Mouse (Mus musculus): ENCODE measurements around the gene Ccl25. TPM values are rescaled to one million over a fixed set of nuclear protein-coding genes. Genes with fewer than 3 reads are reported as not detected.
A peak's percentile ranks its signal among the peaks of the same experiment; 100 is the strongest.

Gene Ccl25
- 15.7 and 63.4 TPM in 2 replicates for polyA plus RNA-seq (2015; fragmentation: Nextera tagmentation; extraction: Ambion mirVana)

DNA sequence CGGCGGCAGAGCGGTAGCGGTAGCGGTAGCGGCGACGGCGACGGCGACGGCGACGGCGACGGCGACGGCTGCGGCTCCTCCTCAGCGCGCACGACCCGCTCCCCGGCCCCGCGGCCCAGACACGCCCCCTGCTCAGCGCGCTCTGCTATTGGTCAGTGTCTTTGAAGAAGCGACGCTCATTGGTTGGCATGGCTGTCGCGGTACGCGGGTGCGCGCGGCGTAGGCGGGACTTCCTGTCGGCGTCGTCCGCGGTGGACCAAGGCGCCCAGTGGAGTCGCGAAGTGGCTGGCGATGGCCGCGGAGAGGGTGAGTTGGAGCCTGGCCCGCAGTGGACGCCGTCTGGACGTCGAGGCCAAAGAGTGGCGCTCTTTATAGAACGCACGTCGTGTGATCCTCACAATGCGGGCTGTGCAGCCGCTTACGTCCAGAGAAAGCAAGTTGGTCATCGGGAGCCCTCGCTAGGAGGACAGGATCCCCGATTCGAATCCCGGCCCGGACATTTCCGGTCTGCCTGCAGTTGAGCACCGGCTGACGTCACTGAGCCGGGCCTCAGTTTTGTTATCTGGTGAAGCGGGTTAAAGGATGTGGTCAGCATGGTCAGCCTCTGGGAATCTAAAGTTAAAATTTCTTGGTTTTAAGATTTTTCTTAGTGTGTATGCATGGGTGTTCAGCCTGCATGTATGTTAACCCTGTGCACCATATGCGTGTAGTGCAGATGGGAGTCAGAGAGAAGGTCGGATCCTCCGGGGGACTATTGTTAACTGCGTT lies at the start of gene Ccl25, which contains the start of gene Elavl1:
Gene Ccl25 (plus strand): TSS at position 228 of the 768 bp plus-strand sequence.
Gene Elavl1 (minus strand): TSS at position 431 of the 768 bp plus-strand sequence.
- Histone ChIP-seq H3K4me1 (replicated peaks) (peaks cover 47% of the 10 kb centered on the region), H3K9ac (peak within 1 kb of the TSS; percentile 98), H3K36me3 (peaks cover 29% of the 10 kb centered on the region), H3K27ac (peak within 1 kb of the TSS; percentile 89), H3K4me2 (peak within 1 kb of the TSS; percentile 78), H3K4me3 (peak within 1 kb of the TSS; percentile 96), H3K9me3 (replicated peaks) (no peaks in the 10 kb centered on the region), H3K27me3 (no peaks in the 10 kb centered on the region)
- ATAC-seq (replicated peaks; ENCODE audit: insufficient number of reproducible peaks, insufficient read depth, low FRiP score, low read depth): peak; percentile 98
- WGBS: under 1% methylated on average over 78 of the region's 78 CpGs

DNA sequence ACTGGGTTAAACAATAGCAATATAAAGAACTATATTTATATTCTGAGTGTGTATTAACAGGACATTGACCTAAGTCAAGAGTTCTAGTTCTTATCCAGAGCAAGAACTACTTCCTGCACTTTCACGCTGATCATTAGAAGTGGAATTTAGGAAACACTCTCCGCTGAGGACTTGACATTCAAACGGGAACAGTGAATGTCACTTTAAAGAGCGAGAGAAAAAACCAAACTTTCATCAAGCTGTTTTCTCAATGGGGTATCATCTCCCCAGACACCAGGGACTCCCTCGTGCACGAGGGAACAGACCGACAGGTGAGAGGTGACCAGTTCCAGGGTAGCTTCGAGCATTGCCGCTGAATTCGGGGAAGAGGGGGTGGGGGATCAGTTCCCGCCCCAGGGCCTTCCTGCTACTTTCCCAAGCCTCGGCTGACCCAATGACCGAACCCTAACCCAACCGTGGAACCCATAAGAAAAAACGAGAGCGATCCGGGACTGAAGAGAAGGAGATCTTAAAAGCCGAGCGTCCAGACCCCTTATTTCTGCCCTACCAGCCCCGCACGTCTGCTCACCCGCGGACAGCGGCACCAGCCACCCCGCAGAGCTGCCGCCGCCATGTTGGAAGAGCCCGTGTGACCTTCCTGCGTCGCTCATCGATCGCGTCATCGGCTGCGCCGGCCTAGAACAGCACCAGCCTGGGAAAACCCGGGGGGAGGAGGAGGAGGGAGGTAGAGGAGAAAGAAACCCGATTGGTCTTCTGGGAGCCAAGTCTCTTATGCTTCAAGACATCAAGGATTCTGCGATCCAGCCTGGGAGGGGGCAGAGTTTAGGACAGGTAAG lies 49.5 kb upstream of the Ccl25 start, which contains the start of gene Timm44:
Gene Timm44 (minus strand): TSS at position 639 of the 836 bp plus-strand sequence.
- ATAC-seq (replicated peaks; ENCODE audit: insufficient number of reproducible peaks, insufficient read depth, low FRiP score, low read depth): peak; percentile 93
- Histone ChIP-seq H3K27me3 (no peaks in the 10 kb centered on the region), H3K4me2 (peak within 1 kb of the TSS; percentile 82), H3K9ac (peak within 1 kb of the TSS; percentile 80), H3K27ac (peak within 1 kb of the TSS; percentile 79), H3K4me1 (replicated peaks) (peaks cover 13% of the 10 kb centered on the region), H3K36me3 (peaks cover 32% of the 10 kb centered on the region), H3K4me3 (peak within 1 kb of the TSS; percentile 79), H3K9me3 (replicated peaks) (no peaks in the 10 kb centered on the region)
- under 1% methylated on average over 39 of the region's 39 CpGs for WGBS

DNA sequence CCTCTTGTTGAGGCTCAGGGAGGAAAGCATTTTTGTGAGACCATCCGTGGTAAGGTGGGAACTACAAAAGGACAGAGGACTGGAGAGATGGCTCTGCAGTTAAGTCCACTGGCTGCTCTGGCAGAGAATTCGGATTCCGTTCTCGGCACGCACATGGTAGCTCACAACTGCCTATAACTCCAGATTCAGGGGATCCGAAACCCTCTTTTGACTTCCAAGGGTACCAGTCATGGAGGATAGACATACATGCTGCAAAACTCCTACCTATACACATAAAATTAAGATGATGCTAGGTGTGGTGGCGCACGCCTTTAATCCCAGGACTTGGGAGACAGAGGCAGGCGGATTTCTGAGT lies 48.9 kb upstream of the Ccl25 start:
- Histone ChIP-seq H3K4me3 (peak overlapping the region; percentile 79), H3K27ac (peak overlapping the region; percentile 79), H3K36me3 (peaks cover 26% of the 10 kb centered on the region), H3K27me3 (no peaks in the 10 kb centered on the region), H3K4me2 (peak overlapping the region; percentile 82), H3K9me3 (replicated peaks) (no peaks in the 10 kb centered on the region), H3K9ac (peak overlapping the region; percentile 80), H3K4me1 (replicated peaks) (peaks cover 13% of the 10 kb centered on the region)
- 25% methylated on average over 9 of the region's 9 CpGs for WGBS
- no peak; the same call in 1 of the 2 replicates for ATAC-seq (replicated peaks; ENCODE audit: insufficient number of reproducible peaks, insufficient read depth, low FRiP score, low read depth)

GRCm38 (mm10) chr8:4292738-4293137 lies 32.3 kb upstream of the Ccl25 start:
- no peak for ATAC-seq (replicated peaks; ENCODE audit: insufficient number of reproducible peaks, insufficient read depth, low FRiP score, low read depth)
- Histone ChIP-seq H3K9me3 (replicated peaks) (no peaks in the 10 kb centered on the region), H3K4me3 (no peak overlapping the region), H3K4me2 (no peak overlapping the region), H3K9ac (no peak overlapping the region), H3K4me1 (replicated peaks) (no peaks in the 10 kb centered on the region), H3K27me3 (no peaks in the 10 kb centered on the region), H3K27ac (no peak overlapping the region), H3K36me3 (peaks cover 95% of the 10 kb centered on the region)
- 91% methylated on average over 5 of the region's 5 CpGs for WGBS

DNA sequence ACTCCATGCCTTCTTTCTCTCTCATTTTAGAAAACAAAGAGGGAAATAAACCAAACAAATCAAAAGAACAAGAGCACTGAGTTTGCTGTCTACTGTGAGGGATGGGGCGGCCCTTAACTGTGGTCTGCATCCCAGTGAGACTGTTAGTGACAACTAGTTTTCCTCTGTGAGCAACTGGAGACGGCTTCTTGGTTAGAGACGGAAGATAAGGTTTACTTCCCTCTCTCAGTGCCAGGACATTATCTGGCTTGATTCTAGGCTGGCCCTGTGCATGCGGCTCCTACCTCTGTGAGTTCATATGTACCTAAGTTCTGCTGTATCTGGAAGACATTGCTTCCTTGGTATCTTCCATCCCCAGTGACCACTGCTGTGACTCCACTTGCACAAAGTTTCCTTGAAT lies 27.2 kb upstream of the Ccl25 start:
- Histone ChIP-seq H3K9ac (no peak overlapping the region), H3K4me2 (no peak overlapping the region), H3K27me3 (no peaks in the 10 kb centered on the region), H3K36me3 (peaks cover 89% of the 10 kb centered on the region), H3K27ac (no peak overlapping the region), H3K4me1 (replicated peaks) (no peaks in the 10 kb centered on the region), H3K4me3 (no peak overlapping the region), H3K9me3 (replicated peaks) (no peaks in the 10 kb centered on the region)
- 70% methylated on average over 4 of the region's 4 CpGs for WGBS
- no peak for ATAC-seq (replicated peaks; ENCODE audit: insufficient number of reproducible peaks, insufficient read depth, low FRiP score, low read depth)

DNA sequence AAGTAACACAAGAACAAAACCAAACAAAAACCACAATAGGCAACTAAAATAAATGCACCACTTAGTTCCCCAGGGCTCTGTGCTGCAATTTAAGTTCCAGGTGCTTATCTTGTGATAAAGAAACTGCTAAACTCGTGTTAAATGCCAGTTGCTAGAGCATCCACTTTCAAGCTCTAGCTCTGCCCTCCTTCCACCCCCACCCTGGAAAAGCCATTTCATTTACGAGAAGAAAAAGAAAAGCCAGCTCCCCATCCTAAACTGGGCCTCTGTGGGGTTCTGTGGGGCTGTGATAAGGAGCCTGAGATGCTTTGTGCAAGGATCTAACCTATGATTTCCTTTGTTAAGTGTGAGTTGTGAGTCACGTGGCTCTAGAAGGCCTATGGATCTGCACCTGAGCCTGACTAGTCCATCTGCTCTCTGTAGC lies 20.9 kb upstream of the Ccl25 start:
- H3K9me3 ChIP-seq (replicated peaks): no peaks in the 10 kb centered on the region
- WGBS: 54% methylated on average over 3 of the region's 3 CpGs
- H3K4me2 ChIP-seq: no peak overlapping the region
- no peaks in the 10 kb centered on the region for H3K27me3 ChIP-seq
- no peak overlapping the region for H3K9ac ChIP-seq
- ATAC-seq (replicated peaks; ENCODE audit: insufficient number of reproducible peaks, insufficient read depth, low FRiP score, low read depth): no peak
- peaks cover 87% of the 10 kb centered on the region for H3K36me3 ChIP-seq
- H3K27ac ChIP-seq: no peak overlapping the region
- H3K4me1 ChIP-seq (replicated peaks): no peaks in the 10 kb centered on the region
- no peak overlapping the region for H3K4me3 ChIP-seq

GRCm38 (mm10) chr8:4305838-4306237 lies 19.2 kb upstream of the Ccl25 start:
- ATAC-seq (replicated peaks; ENCODE audit: insufficient number of reproducible peaks, insufficient read depth, low FRiP score, low read depth): no peak
- WGBS: 77% methylated on average over 2 of the region's 2 CpGs

DNA sequence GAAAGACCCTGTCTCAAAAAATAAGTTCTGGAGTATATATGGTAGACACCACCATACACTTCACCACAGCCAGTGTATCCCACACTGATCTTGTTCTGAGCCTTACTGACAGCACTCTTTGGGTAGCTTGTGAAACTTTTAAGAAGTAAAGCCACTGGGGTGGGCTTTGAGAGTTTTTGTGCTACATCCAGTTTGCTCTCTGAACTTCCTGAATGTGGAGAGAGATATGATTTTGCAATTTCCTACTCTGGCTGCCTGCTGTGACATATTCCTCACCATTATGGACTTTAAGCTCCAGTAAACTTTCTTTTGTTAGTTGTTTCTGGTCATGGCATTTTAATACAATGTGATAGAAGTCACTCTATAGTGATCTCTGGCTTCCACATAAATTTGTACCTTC lies 12.9 kb upstream of the Ccl25 start:
- peaks cover 7% of the 10 kb centered on the region for H3K4me1 ChIP-seq (replicated peaks)
- no peaks in the 10 kb centered on the region for H3K9me3 ChIP-seq (replicated peaks)
- H3K27ac ChIP-seq: no peak overlapping the region
- H3K36me3 ChIP-seq: peaks cover 38% of the 10 kb centered on the region
- H3K4me3 ChIP-seq: no peak overlapping the region
- no peak for ATAC-seq (replicated peaks; ENCODE audit: insufficient number of reproducible peaks, insufficient read depth, low FRiP score, low read depth)
- no peak overlapping the region for H3K9ac ChIP-seq
- H3K4me2 ChIP-seq: no peak overlapping the region
- H3K27me3 ChIP-seq: no peaks in the 10 kb centered on the region

More at GRCm38 (mm10) chr8:4305838-4306237, 19.2 kb upstream of the Ccl25 start:
- Histone ChIP-seq H3K36me3 (peaks cover 89% of the 10 kb centered on the region), H3K4me1 (replicated peaks) (no peaks in the 10 kb centered on the region), H3K27me3 (no peaks in the 10 kb centered on the region), H3K4me2 (no peak overlapping the region), H3K9ac (no peak overlapping the region), H3K4me3 (no peak overlapping the region), H3K27ac (no peak overlapping the region), H3K9me3 (replicated peaks) (no peaks in the 10 kb centered on the region)

DNA sequence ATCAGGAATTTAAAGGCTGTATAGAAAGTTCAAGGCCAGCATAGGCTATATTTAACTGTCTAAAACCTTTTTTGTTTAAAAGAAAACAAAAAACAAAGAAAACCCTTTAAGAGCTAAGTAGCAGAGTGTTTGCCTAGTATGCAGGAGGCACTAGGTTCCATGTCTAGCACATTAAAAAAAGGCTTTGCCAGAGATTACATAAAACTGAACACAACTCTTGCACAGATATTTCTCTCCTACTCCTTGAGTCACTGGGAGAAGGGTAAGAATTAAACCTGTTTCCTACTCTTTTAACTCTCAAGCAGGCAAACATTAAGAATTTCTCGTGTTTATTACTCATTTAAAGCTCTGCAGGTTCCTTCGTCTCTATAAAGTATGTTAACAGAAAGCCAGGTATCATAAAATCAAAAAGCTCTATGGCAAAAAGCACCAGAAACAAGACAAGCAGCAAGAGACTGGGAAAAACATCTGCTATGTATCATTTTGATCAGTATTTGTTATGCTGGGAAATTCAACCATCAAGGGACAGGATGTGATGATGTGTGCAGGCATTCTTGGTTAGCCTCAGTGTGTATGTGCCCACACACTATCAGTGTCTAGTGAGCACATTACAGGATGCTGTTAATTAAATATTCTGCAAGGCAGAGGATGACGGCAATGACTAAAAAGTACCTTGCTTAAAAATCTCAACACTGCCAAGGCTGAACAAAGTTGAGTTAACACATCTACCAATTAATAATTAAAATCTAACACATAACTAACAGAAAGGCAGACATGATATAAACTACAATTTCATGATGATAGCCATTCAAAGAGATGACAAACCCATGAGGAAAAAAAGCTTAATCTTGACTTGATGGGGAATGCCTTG lies 11.5 kb upstream of the Ccl25 start:
- Histone ChIP-seq H3K9ac (no peak overlapping the region), H3K27ac (no peak overlapping the region), H3K4me3 (no peak overlapping the region), H3K27me3 (no peaks in the 10 kb centered on the region), H3K4me1 (replicated peaks) (peaks cover 7% of the 10 kb centered on the region), H3K4me2 (no peak overlapping the region), H3K9me3 (replicated peaks) (no peaks in the 10 kb centered on the region), H3K36me3 (peaks cover 31% of the 10 kb centered on the region)
- 66% methylated on average over 3 of the region's 3 CpGs for WGBS
- ATAC-seq (replicated peaks; ENCODE audit: insufficient number of reproducible peaks, insufficient read depth, low FRiP score, low read depth): no peak

- no peak for ATAC-seq (replicated peaks; ENCODE audit: insufficient number of reproducible peaks, insufficient read depth, low FRiP score, low read depth)
- Histone ChIP-seq H3K36me3 (peaks cover 20% of the 10 kb centered on the region), H3K27ac (no peak overlapping the region), H3K4me1 (replicated peaks) (peaks cover 9% of the 10 kb centered on the region), H3K9ac (no peak overlapping the region), H3K9me3 (replicated peaks) (no peaks in the 10 kb centered on the region), H3K4me3 (no peak overlapping the region), H3K4me2 (no peak overlapping the region), H3K27me3 (no peaks in the 10 kb centered on the region)
- WGBS: 79% methylated on average over 3 of the region's 3 CpGs
These were observed 10.2 kb upstream of the Ccl25 start for GRCm38 (mm10) chr8:4314852-4315251.

DNA sequence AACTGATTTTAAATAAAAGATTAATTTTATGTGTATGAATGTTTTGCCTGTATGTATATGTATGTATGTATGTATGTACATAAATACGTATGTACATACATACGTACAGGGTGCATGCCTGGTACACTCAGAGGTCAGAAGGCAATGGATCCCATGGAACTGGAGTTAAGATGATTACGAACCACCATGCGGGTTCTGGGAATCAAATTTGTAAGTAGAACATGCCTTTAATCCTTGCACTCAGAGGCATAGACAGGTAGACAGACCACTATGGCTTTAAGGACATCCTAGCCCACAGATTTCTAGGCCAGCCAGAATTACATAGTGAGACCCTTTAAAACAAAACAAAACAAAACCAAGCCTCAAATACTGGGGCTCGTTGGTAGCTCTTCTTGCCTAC lies 6.9 kb upstream of the Ccl25 start:
- Histone ChIP-seq H3K9ac (no peak overlapping the region), H3K4me1 (replicated peaks) (peaks cover 39% of the 10 kb centered on the region), H3K27ac (no peak overlapping the region), H3K27me3 (no peaks in the 10 kb centered on the region), H3K9me3 (replicated peaks) (no peaks in the 10 kb centered on the region), H3K4me2 (no peak overlapping the region), H3K4me3 (no peak overlapping the region), H3K36me3 (peaks cover 5% of the 10 kb centered on the region)
- 92% methylated on average over 5 of the region's 5 CpGs for WGBS
- no peak for ATAC-seq (replicated peaks; ENCODE audit: insufficient number of reproducible peaks, insufficient read depth, low FRiP score, low read depth)
